Mouse (Mus musculus) gastrocnemius, postnatal 4 days (tissue): ENCODE results near the gene Cabp1. TPM values are rescaled to one million over a fixed set of nuclear protein-coding genes. Genes with fewer than 3 reads are reported as not detected.
A peak's percentile ranks its signal among the peaks of the same experiment; 100 is the strongest.
"Not testable (repeated sequence)": the region's sequence is repeated elsewhere in the genome, so short reads cannot be mapped to it uniquely, and the experiment has no call there.

Experiments used
- DNase-seq, 2 experiments: peaks; one replicate each; pipeline ENCODE4 v3.0.0; 2021 to 2022; ENCODE audit warnings: low spot score in 2 of 2, mixed read lengths in 2 of 2
- total RNA-seq, 2 experiments: library from RNA; stranded (reverse); gene quantifications; 2 replicates each; pipeline ENCODE4 v1.2.3; 2021

Cabp1 gene
- total RNA-seq, 2 experiments from 2014 or later = 4.2 to 5.1 TPM

- no peak for DNase-seq
Measured at GRCm38 (mm10) chr5:115155831-115156230, 38.4 kb downstream of the Cabp1 start.

DNA sequence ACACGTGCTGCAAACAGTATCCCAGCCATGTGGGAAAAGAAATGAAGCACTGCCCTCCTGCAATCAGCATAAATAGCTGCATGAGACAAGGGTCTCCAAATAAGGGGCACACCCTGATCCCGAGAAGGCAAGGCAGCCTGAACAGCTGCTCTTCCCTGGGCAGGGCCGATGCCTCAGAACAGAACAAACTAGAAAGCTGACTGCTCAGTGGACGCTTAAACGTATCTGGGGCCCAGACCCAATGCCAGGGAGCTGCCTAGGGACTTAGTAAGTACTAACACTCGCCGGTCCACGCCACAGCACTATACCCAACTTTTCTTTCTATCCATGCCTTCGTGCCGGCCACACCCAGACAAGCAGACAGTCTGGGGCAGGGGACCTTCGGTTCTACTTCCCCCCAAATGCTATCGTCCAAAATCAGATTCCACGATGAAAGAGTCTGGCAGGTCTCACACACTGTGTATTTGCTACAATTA lies 39.0 kb downstream of the Cabp1 start:
- DNase-seq = no peak

DNA sequence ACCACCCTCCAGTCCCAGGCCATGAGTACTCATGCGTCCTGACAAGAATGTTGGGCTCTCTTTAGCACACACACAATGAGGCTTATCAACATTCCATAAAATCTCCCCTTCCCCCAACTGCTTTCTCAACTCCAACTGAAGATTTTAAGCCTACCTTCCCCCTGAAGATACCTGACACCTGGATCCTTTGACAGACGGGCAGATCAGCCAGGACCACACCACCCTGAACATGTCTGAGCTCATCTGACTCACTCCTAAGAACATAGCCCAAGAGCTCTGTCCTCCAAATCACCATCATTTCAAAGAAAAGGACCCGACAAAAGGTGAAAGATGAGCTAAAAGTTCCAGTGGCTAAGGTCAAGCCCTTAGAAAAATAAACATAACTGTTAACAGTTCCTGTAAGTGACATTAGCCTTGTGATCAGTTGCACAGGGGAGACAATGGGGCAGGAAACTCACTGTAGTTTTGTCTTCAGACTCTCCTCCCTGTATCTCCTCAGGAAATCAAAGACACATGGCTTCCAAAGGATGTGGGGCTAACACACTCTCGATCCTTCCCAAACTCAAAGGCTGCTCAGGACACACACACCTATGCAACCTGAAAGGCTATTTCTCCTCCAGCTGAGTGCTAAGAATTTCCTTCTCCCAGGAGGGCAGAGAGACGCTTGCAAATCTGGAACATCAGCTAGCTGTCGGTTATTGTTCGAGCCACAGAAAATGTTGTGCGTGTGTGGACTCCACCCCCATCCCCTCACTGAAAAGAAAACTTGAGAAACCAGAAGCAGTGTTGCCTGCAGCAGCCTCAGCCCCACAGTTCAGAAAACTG lies 41.8 kb downstream of the Cabp1 start:
- DNase-seq = no peak

GRCm38 (mm10) chr5:115151457-115151856 lies 42.7 kb downstream of the Cabp1 start:
- DNase-seq = no peak

GRCm38 (mm10) chr5:115150991-115151390 lies 43.2 kb downstream of the Cabp1 start:
- DNase-seq = no peak

GRCm38 (mm10) chr5:115149675-115150459 lies 44.3 kb downstream of the Cabp1 start:
- DNase-seq = no peak

DNA sequence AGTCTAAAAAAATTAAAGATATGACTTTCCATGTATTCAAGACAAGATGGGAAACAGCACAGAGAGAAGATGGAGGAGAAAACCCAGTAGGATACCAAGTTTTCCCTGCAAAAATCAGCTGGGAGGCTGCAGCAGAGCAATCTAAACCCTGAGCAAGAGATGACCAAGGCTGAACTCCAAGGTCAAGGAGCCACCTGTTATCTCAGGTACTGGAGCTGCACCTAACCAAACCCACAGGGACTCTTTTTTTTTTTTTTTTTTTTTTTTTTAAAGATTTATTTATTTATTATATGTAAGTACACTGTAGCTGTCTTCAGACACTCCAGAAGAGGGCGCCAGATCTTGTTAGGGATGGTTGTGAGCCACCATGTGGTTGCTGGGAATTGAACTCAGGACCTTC lies 45.3 kb downstream of the Cabp1 start:
- DNase-seq = not testable (repeated sequence)

- DNase-seq = no peak
Measured at GRCm38 (mm10) chr5:115148378-115148777, 45.8 kb downstream of the Cabp1 start.

DNA sequence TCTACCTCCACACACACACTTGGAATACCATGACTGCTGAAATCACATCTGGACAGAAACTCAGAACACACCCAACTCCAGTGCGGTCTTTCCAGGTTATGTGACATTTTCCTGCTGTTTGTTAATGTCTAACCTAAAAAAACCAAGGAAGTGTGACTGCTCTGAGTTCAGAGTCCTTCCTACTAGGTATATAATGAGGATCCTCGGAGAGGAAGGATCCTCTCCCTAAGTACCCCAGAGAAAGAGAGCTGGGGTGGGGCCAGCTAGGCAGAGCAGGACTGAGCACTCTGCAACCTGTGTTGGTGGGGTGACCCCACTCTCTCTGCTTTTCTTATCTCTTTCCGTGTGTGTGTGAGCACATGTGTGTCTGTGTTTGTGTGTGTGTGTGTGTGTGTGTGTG lies 46.8 kb downstream of the Cabp1 start:
- no peak for DNase-seq

DNA sequence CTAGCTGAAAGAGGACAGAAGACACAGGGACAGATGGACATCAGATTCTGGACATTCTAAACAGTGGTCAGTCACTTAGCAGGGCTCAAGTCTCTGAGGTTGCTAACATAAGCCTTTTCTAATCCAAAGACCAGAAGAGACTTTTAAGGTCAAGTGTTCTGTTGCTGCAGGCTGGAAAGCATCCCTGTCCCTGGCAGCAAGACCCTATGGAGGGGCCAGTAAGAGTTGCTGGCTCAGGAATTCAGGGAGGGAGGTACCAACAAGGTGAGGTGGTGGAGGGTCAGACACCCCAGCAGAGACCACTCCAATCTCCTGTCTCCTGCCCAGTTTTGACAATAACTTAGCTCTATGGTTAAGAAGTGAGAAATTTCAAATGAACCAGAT lies 47.4 kb downstream of the Cabp1 start:
- no peak for DNase-seq

- no peak for DNase-seq
Measured at GRCm38 (mm10) chr5:115145976-115146746, 48.0 kb downstream of the Cabp1 start.

DNA sequence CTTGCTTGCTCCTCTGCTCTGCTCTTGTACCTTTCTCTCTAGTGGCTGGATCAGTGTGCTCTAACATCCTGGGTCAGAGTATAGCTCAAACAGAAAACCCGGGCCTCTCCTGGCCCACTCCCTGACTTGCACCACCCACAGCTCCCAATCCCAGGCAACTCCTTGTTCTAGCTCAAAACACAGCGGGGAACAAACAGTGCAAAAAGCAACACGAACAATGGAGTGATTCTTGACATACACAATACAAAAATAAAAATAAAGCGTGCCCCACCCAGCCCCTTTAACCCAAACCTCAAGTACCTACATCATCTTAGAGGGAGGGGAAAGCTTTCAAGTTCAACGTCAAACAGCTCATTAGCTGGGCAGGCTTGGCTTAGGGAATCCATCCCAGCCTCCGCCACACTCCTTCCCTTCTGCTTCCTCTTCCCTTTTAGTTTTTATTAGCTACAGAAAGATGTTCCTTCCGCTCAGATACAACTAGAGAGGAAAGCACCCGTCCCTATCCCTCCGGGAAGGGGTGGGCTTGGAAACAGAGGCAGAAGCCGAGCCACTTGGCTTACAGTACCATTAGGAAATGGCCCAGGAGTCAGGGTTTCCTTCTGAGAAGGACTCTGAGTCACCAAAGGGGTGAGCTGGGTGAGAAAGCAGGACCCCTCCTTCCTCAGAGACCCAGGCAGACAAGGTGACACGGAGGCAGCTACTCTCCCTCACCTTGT lies 48.8 kb downstream of the Cabp1 start:
- DNase-seq = no peak

DNA sequence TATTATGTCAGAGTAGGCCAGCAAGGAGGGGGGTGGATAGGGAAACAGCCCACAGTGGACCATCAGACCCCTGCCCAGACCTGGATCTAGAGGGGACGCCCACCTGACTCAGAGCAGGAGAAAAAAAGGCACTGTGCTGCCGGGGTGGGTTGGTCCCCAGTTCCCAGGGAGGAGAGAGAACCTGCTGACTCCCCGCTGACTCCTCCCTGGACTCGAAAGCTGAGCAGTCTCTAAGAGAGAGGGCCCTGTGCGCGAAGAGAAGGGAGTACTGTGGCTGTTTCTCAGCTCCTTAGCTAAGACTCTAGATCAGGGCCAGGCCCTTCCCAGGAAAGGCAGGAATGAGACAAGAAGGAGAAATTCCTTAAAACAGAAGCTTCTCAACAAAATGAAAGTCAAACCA lies 49.7 kb downstream of the Cabp1 start:
- no peak for DNase-seq

GRCm38 (mm10) chr5:115143552-115143951 lies 50.6 kb downstream of the Cabp1 start:
- no peak for DNase-seq

GRCm38 (mm10) chr5:115142166-115142697 lies 51.9 kb downstream of the Cabp1 start:
- DNase-seq = no peak

- no peak for DNase-seq
Measured at GRCm38 (mm10) chr5:115140726-115141125, 53.5 kb downstream of the Cabp1 start.

- DNase-seq = no peak
Measured at GRCm38 (mm10) chr5:115139124-115139523, 55.1 kb downstream of the Cabp1 start.

GRCm38 (mm10) chr5:115134234-115135165 lies 59.7 kb downstream of the Cabp1 start, which contains the start of gene Unc119b:
Gene Unc119b, minus strand, starts transcription at chr5:115134975.
- peak; percentile 80 to 89 for DNase-seq

- no peak for DNase-seq
Measured at GRCm38 (mm10) chr5:115133358-115134066, 60.7 kb downstream of the Cabp1 start.
